Mouse (Mus musculus): ENCODE data around the gene Tmigd1. TPM values are rescaled to one million over a fixed set of nuclear protein-coding genes. Genes with fewer than 3 reads are reported as not detected.
A peak's percentile ranks its signal among the peaks of the same experiment; 100 is the strongest.

The Tmigd1 gene
- not detected in 2 replicates for polyA plus RNA-seq (2015; fragmentation: Nextera tagmentation; extraction: Ambion mirVana)

GRCm38 (mm10) chr11:76901579-76902361 is at the start of gene Tmigd1:
Gene Tmigd1, plus strand, starts transcription at chr11:76902159.
- Histone ChIP-seq H3K4me3 (replicated peaks) (no peak within 1 kb of the TSS), H3K9me3 (replicated peaks) (no peaks in the 10 kb centered on the region), H3K27ac (replicated peaks) (no peak within 1 kb of the TSS), H3K27me3 (no peaks in the 10 kb centered on the region), H3K4me2 (no peak within 1 kb of the TSS), H3K4me1 (replicated peaks) (peaks cover 16% of the 10 kb centered on the region), H3K9ac (no peak within 1 kb of the TSS), H3K36me3 (replicated peaks) (no peaks in the 10 kb centered on the region)
- ATAC-seq (ENCODE audit: insufficient read depth): no peak
- WGBS (ENCODE audit: insufficient replicate concordance): 54% methylated on average over 7 of the region's 7 CpGs

GRCm38 (mm10) chr11:76854475-76855341 is 47.3 kb upstream of the Tmigd1 start:
- no peak for ATAC-seq (ENCODE audit: insufficient read depth)
- no peak overlapping the region for H3K9ac ChIP-seq
- 0 out of 2 replicates have a peak overlapping the region, but pooled peaks have one; percentile 15 for H3K27ac ChIP-seq (replicated peaks)
- WGBS (ENCODE audit: insufficient replicate concordance): 66% methylated on average over 17 of the region's 17 CpGs
- H3K36me3 ChIP-seq (replicated peaks): no peaks in the 10 kb centered on the region
- no peaks in the 10 kb centered on the region for H3K4me1 ChIP-seq (replicated peaks)
- H3K4me3 ChIP-seq (replicated peaks): no peak overlapping the region
- H3K4me2 ChIP-seq: 0 out of 2 replicates have a peak overlapping the region, but pooled peaks have one; percentile 2
- H3K9me3 ChIP-seq (replicated peaks): no peaks in the 10 kb centered on the region
- H3K27me3 ChIP-seq: peaks cover 3% of the 10 kb centered on the region; the same call in 1 of the 2 replicates

GRCm38 (mm10) chr11:76856601-76857000 is 45.4 kb upstream of the Tmigd1 start:
- Histone ChIP-seq H3K4me2 (no peak overlapping the region), H3K9me3 (replicated peaks) (no peaks in the 10 kb centered on the region), H3K9ac (no peak overlapping the region), H3K36me3 (replicated peaks) (no peaks in the 10 kb centered on the region), H3K27me3 (peaks cover 5% of the 10 kb centered on the region; the same call in 1 of the 2 replicates), H3K4me1 (replicated peaks) (no peaks in the 10 kb centered on the region), H3K4me3 (replicated peaks) (no peak overlapping the region), H3K27ac (replicated peaks) (no peak overlapping the region; the same call in 1 of the 2 replicates)
- 67% methylated on average over 2 of the region's 2 CpGs for WGBS (ENCODE audit: insufficient replicate concordance)
- no peak for ATAC-seq (ENCODE audit: insufficient read depth)

- no peaks in the 10 kb centered on the region for H3K9me3 ChIP-seq (replicated peaks)
- no peak overlapping the region; the same call in 1 of the 2 replicates for H3K27ac ChIP-seq (replicated peaks)
- H3K4me3 ChIP-seq (replicated peaks): no peak overlapping the region
- no peak overlapping the region for H3K9ac ChIP-seq
- H3K4me2 ChIP-seq: no peak overlapping the region
- H3K4me1 ChIP-seq (replicated peaks): no peaks in the 10 kb centered on the region
- 43% methylated on average over 7 of the region's 7 CpGs for WGBS (ENCODE audit: insufficient replicate concordance)
- no peaks in the 10 kb centered on the region for H3K36me3 ChIP-seq (replicated peaks)
- peaks cover 5% of the 10 kb centered on the region; the same call in 1 of the 2 replicates for H3K27me3 ChIP-seq
- no peak for ATAC-seq (ENCODE audit: insufficient read depth)
Measured at GRCm38 (mm10) chr11:76857111-76857510, 44.8 kb upstream of the Tmigd1 start.

- H3K27me3 ChIP-seq: peaks cover 5% of the 10 kb centered on the region; the same call in 1 of the 2 replicates
- H3K9me3 ChIP-seq (replicated peaks): no peaks in the 10 kb centered on the region
- H3K4me1 ChIP-seq (replicated peaks): no peaks in the 10 kb centered on the region
- H3K36me3 ChIP-seq (replicated peaks): no peaks in the 10 kb centered on the region
- WGBS (ENCODE audit: insufficient replicate concordance): 12% methylated on average over 5 of the region's 5 CpGs
- no peak overlapping the region for H3K4me2 ChIP-seq
- no peak overlapping the region for H3K27ac ChIP-seq (replicated peaks)
- no peak overlapping the region for H3K9ac ChIP-seq
- no peak overlapping the region for H3K4me3 ChIP-seq (replicated peaks)
- ATAC-seq (ENCODE audit: insufficient read depth): no peak
Measured at GRCm38 (mm10) chr11:76858781-76859180, 43.2 kb upstream of the Tmigd1 start.

GRCm38 (mm10) chr11:76859261-76859660 is 42.7 kb upstream of the Tmigd1 start:
- Histone ChIP-seq H3K9me3 (replicated peaks) (no peaks in the 10 kb centered on the region), H3K27ac (replicated peaks) (no peak overlapping the region), H3K36me3 (replicated peaks) (no peaks in the 10 kb centered on the region), H3K4me3 (replicated peaks) (no peak overlapping the region), H3K4me1 (replicated peaks) (no peaks in the 10 kb centered on the region), H3K4me2 (no peak overlapping the region), H3K9ac (no peak overlapping the region), H3K27me3 (peaks cover 5% of the 10 kb centered on the region; the same call in 1 of the 2 replicates)
- WGBS (ENCODE audit: insufficient replicate concordance): 24% methylated on average over 5 of the region's 5 CpGs
- ATAC-seq (ENCODE audit: insufficient read depth): no peak

- Histone ChIP-seq H3K9ac (no peak overlapping the region), H3K27ac (replicated peaks) (no peak overlapping the region), H3K4me1 (replicated peaks) (no peaks in the 10 kb centered on the region), H3K36me3 (replicated peaks) (no peaks in the 10 kb centered on the region), H3K4me2 (no peak overlapping the region), H3K9me3 (replicated peaks) (no peaks in the 10 kb centered on the region), H3K27me3 (peaks cover 5% of the 10 kb centered on the region; the same call in 1 of the 2 replicates), H3K4me3 (replicated peaks) (no peak overlapping the region)
- no peak for ATAC-seq (ENCODE audit: insufficient read depth)
- WGBS (ENCODE audit: insufficient replicate concordance): 79% methylated on average over 3 of the region's 3 CpGs
Measured at GRCm38 (mm10) chr11:76861185-76861584, 40.8 kb upstream of the Tmigd1 start.

- Histone ChIP-seq H3K36me3 (replicated peaks) (no peaks in the 10 kb centered on the region), H3K4me2 (no peak overlapping the region), H3K4me1 (replicated peaks) (peaks cover 5% of the 10 kb centered on the region; the same call in 1 of the 2 replicates), H3K9ac (no peak overlapping the region), H3K9me3 (replicated peaks) (no peaks in the 10 kb centered on the region), H3K27me3 (no peaks in the 10 kb centered on the region), H3K27ac (replicated peaks) (no peak overlapping the region), H3K4me3 (replicated peaks) (no peak overlapping the region)
- 62% methylated on average over 11 of the region's 11 CpGs for WGBS (ENCODE audit: insufficient replicate concordance)
- ATAC-seq (ENCODE audit: insufficient read depth): no peak
Measured at GRCm38 (mm10) chr11:76872556-76873234, 29.3 kb upstream of the Tmigd1 start.

GRCm38 (mm10) chr11:76873865-76874264 is 28.1 kb upstream of the Tmigd1 start:
- WGBS (ENCODE audit: insufficient replicate concordance): 72% methylated on average over 5 of the region's 5 CpGs
- Histone ChIP-seq H3K27ac (replicated peaks) (no peak overlapping the region), H3K9ac (no peak overlapping the region), H3K36me3 (replicated peaks) (no peaks in the 10 kb centered on the region), H3K4me3 (replicated peaks) (no peak overlapping the region), H3K9me3 (replicated peaks) (no peaks in the 10 kb centered on the region), H3K27me3 (no peaks in the 10 kb centered on the region), H3K4me2 (no peak overlapping the region), H3K4me1 (replicated peaks) (peaks cover 5% of the 10 kb centered on the region; the same call in 1 of the 2 replicates)
- no peak for ATAC-seq (ENCODE audit: insufficient read depth)

- Histone ChIP-seq H3K9ac (no peak overlapping the region), H3K4me2 (no peak overlapping the region), H3K4me3 (replicated peaks) (no peak overlapping the region), H3K27ac (replicated peaks) (no peak overlapping the region), H3K9me3 (replicated peaks) (no peaks in the 10 kb centered on the region), H3K27me3 (no peaks in the 10 kb centered on the region), H3K4me1 (replicated peaks) (peaks cover 5% of the 10 kb centered on the region; the same call in 1 of the 2 replicates), H3K36me3 (replicated peaks) (no peaks in the 10 kb centered on the region)
- 27% methylated on average over 6 of the region's 6 CpGs for WGBS (ENCODE audit: insufficient replicate concordance)
- ATAC-seq (ENCODE audit: insufficient read depth): no peak
Measured at GRCm38 (mm10) chr11:76874766-76875165, 27.2 kb upstream of the Tmigd1 start.

All from liver, embryonic 15.5 days (tissue).